In genomic region chr19:46741574-46741973, GRCm38 (mm10) we compare ENCODE assay signal across 21 mouse cellular contexts. TPM values are rescaled to one million over a fixed set of nuclear protein-coding genes. Genes with fewer than 3 reads are reported as not detected.
DNase-seq lines count a peak whose midpoint lies in the region; ATAC-seq lines count a peak whose summit lies in the region.
"Had no signal": no experiment of that assay in that cellular context is flagged by ENCODE, and none has a peak within 500 bp of the region (broad histone marks: within the 10 kb centered on the region; RNA-seq: fewer than 3 reads in every experiment).

No protein-coding gene starts in this region.

- H3K4me2 ChIP-seq in hindbrain, embryonic 11.5 days (replicated peaks; ENCODE audit: low read depth, low read length), result no peak overlapping the region
- H3K4me2 ChIP-seq in midbrain, embryonic 11.5 days, result no peak overlapping the region
- H3K4me2 ChIP-seq in midbrain, embryonic 16.5 days (ENCODE audit: low read length), result no peak overlapping the region
- H3K4me2 ChIP-seq: heart, embryonic 11.5 days; liver, embryonic 11.5 days; midbrain, embryonic 15.5 days; neural tube, embryonic 13.5 days; stomach, embryonic 15.5 days had no signal

- 0 out of 2 replicates have a peak overlapping the region, but pooled peaks have one; percentile 6 for H3K27ac ChIP-seq in hindbrain, embryonic 10.5 days
- no peak overlapping the region for H3K27ac ChIP-seq in hindbrain, embryonic 11.5 days (ENCODE audit: low read depth, low read length)
- no peak overlapping the region for H3K27ac ChIP-seq in midbrain, embryonic 11.5 days (ENCODE audit: low read depth, low read length)
- H3K27ac ChIP-seq in midbrain, embryonic 16.5 days (ENCODE audit: low read length), result no peak overlapping the region
- H3K27ac ChIP-seq: midbrain, embryonic 15.5 days; neural tube, embryonic 13.5 days; stomach, embryonic 15.5 days had no signal

- H3K4me1 ChIP-seq in hindbrain, embryonic 10.5 days (replicated peaks), result no peaks in the 10 kb centered on the region
- no peaks in the 10 kb centered on the region for H3K4me1 ChIP-seq in hindbrain, embryonic 11.5 days (replicated peaks; ENCODE audit: control insufficient read depth, insufficient read depth, low read length)
- no peaks in the 10 kb centered on the region for H3K4me1 ChIP-seq in midbrain, embryonic 11.5 days (ENCODE audit: control insufficient read depth, insufficient read depth, low read length)
- H3K4me1 ChIP-seq in midbrain, embryonic 16.5 days (ENCODE audit: control insufficient read depth, insufficient read depth, low read length), result peaks cover 9% of the 10 kb centered on the region; the same call in 1 of the 2 replicates
- H3K4me1 ChIP-seq: neural tube, embryonic 13.5 days; stomach, embryonic 15.5 days had no signal

- H3K9ac ChIP-seq in hindbrain, embryonic 11.5 days (ENCODE audit: low read depth, low read length), result no peak overlapping the region
- H3K9ac ChIP-seq in midbrain, embryonic 11.5 days (ENCODE audit: low read length), result no peak overlapping the region
- H3K9ac ChIP-seq in midbrain, embryonic 16.5 days (ENCODE audit: low read depth, low read length), result no peak overlapping the region
- H3K9ac ChIP-seq: midbrain, embryonic 15.5 days; neural tube, embryonic 13.5 days; stomach, embryonic 15.5 days had no signal

- peaks cover 10% of the 10 kb centered on the region; the same call in 1 of the 2 replicates for H3K36me3 ChIP-seq in hindbrain, embryonic 10.5 days
- H3K36me3 ChIP-seq in hindbrain, embryonic 11.5 days (ENCODE audit: control insufficient read depth, insufficient read depth, low read length), result no peaks in the 10 kb centered on the region
- H3K36me3 ChIP-seq in midbrain, embryonic 11.5 days (ENCODE audit: control insufficient read depth, insufficient read depth, low read length), result no peaks in the 10 kb centered on the region
- H3K36me3 ChIP-seq in midbrain, embryonic 16.5 days (ENCODE audit: control insufficient read depth, insufficient read depth, low read length), result no peaks in the 10 kb centered on the region
- H3K36me3 ChIP-seq: midbrain, embryonic 15.5 days; neural tube, embryonic 13.5 days; stomach, embryonic 15.5 days had no signal

- 45% methylated on average over 6 of the region's 6 CpGs for WGBS in hindbrain, embryonic 10.5 days
- WGBS in hindbrain, embryonic 11.5 days, result 45% methylated on average over 6 of the region's 6 CpGs
- 45% methylated on average over 6 of the region's 6 CpGs for WGBS in midbrain, embryonic 11.5 days
- 35% methylated on average over 6 of the region's 6 CpGs for WGBS in midbrain, embryonic 16.5 days

- DNase-seq in hindbrain, embryonic 10.5 days (ENCODE audit: low spot score), result no peak
- no peak for DNase-seq in hindbrain, embryonic 11.5 days (ENCODE audit: low spot score)
- peak; percentile 73 for DNase-seq in midbrain, embryonic 11.5 days (ENCODE audit: low spot score, missing footprints)
- DNase-seq in MN1 (ENCODE audit: low spot score), result peak; percentile 20
- no peak for DNase-seq in left cerebral cortex, adult 11 months (ENCODE audit: low spot score)
- DNase-seq: adrenal gland, postnatal 25 days; cerebellum, postnatal 36 days; gastrocnemius, postnatal 25 days; heart, postnatal 4 days; kidney, adult 11 months; lung, postnatal 36 days had no signal

- no peak overlapping the region for H3K4me3 ChIP-seq in hindbrain, embryonic 10.5 days
- no peak overlapping the region for H3K4me3 ChIP-seq in hindbrain, embryonic 11.5 days (ENCODE audit: low read depth, low read length)
- H3K4me3 ChIP-seq in midbrain, embryonic 11.5 days (ENCODE audit: low read depth, low read length), result no peak overlapping the region
- H3K4me3 ChIP-seq in midbrain, embryonic 16.5 days (ENCODE audit: low read depth, low read length), result no peak overlapping the region
- H3K4me3 ChIP-seq: midbrain, embryonic 15.5 days; neural tube, embryonic 13.5 days; stomach, embryonic 15.5 days had no signal

- H3K27me3 ChIP-seq in hindbrain, embryonic 10.5 days (ENCODE audit: insufficient read depth, poor library complexity, severe bottlenecking), result no peaks in the 10 kb centered on the region
- no peaks in the 10 kb centered on the region for H3K27me3 ChIP-seq in hindbrain, embryonic 11.5 days (ENCODE audit: control insufficient read depth, insufficient read depth, low read length)
- H3K27me3 ChIP-seq in midbrain, embryonic 11.5 days (ENCODE audit: control insufficient read depth, insufficient read depth, low read length), result no peaks in the 10 kb centered on the region
- H3K27me3 ChIP-seq in midbrain, embryonic 16.5 days (ENCODE audit: control insufficient read depth, insufficient read depth, low read depth, low read length), result no peaks in the 10 kb centered on the region
- H3K27me3 ChIP-seq: midbrain, embryonic 15.5 days; neural tube, embryonic 13.5 days; stomach, embryonic 15.5 days had no signal

- ATAC-seq in hindbrain, embryonic 11.5 days (ENCODE audit: low FRiP score), result no peak
- ATAC-seq in midbrain, embryonic 11.5 days (ENCODE audit: low FRiP score), result no peak
- no peak for ATAC-seq in midbrain, embryonic 16.5 days
- ATAC-seq in megakaryocyte-erythroid progenitor cell, adult 5-6 weeks (replicated peaks; ENCODE audit: low FRiP score, low TSS enrichment, poor library complexity, severe bottlenecking), result peak; percentile 64; the same call in 1 of the 2 replicates
- ATAC-seq in monocyte, adult 5-6 weeks (replicated peaks; ENCODE audit: insufficient number of reproducible peaks, low FRiP score, low TSS enrichment, poor library complexity, severe bottlenecking), result no peak
- ATAC-seq: CD4-positive, CD25-positive, alpha-beta regulatory T cell, adult 4 months; forebrain, embryonic 14.5 days; midbrain, embryonic 15.5 days had no signal

- H3K9me3 ChIP-seq in hindbrain, embryonic 10.5 days, result no peaks in the 10 kb centered on the region
- H3K9me3 ChIP-seq in hindbrain, embryonic 11.5 days (ENCODE audit: control insufficient read depth, low read length), result no peaks in the 10 kb centered on the region
- H3K9me3 ChIP-seq in midbrain, embryonic 11.5 days (ENCODE audit: control insufficient read depth, low read length), result no peaks in the 10 kb centered on the region
- H3K9me3 ChIP-seq in midbrain, embryonic 16.5 days (replicated peaks; ENCODE audit: control insufficient read depth, low read length, poor library complexity, severe bottlenecking), result no peaks in the 10 kb centered on the region
- H3K9me3 ChIP-seq: midbrain, embryonic 15.5 days; neural tube, embryonic 13.5 days; stomach, embryonic 15.5 days had no signal

RNA-seq across cellular contexts. Expression of gene Cnnm2, which starts 19.8 kb away (rescaled TPM):
- polyA plus RNA-seq in hindbrain, embryonic 10.5 days (2016; fragmentation: Nextera tagmentation; extraction: Ambion mirVana), result 2.7 and 4.0 TPM in 2 replicates
- polyA plus RNA-seq in hindbrain, embryonic 11.5 days (2014; fragmentation: Nextera tagmentation; extraction: Ambion mirVana), result 3.7 and 4.6 TPM in 2 replicates
- polyA plus RNA-seq in midbrain, embryonic 11.5 days (2014; fragmentation: Nextera tagmentation; extraction: Ambion mirVana), result 4.5 and 4.9 TPM in 2 replicates
- polyA plus RNA-seq in midbrain, embryonic 16.5 days (2015; fragmentation: Nextera tagmentation; extraction: Ambion mirVana), result 6.8 and 7.0 TPM in 2 replicates
- total RNA-seq in megakaryocyte-erythroid progenitor cell, adult 5-6 weeks (2014; fragmentation: Nextera tagmentation), result 20.3 and 22.0 TPM in 2 replicates
- total RNA-seq in megakaryocyte-erythroid progenitor cell, adult 5-6 weeks (2017), result 7.0 and 13.6 TPM in 2 replicates
- total RNA-seq in monocyte, adult 5-6 weeks (2017), result 2.6 to 10.0 TPM (median 5.9 TPM) in 3 replicates

RNA-seq across cellular contexts. Expression of gene As3mt, which starts 34.3 kb away (rescaled TPM):
- 27.3 and 30.3 TPM in 2 replicates for polyA plus RNA-seq in hindbrain, embryonic 10.5 days (2016; fragmentation: Nextera tagmentation; extraction: Ambion mirVana)
- polyA plus RNA-seq in hindbrain, embryonic 11.5 days (2014; fragmentation: Nextera tagmentation; extraction: Ambion mirVana), result 30.2 and 31.6 TPM in 2 replicates
- polyA plus RNA-seq in midbrain, embryonic 11.5 days (2014; fragmentation: Nextera tagmentation; extraction: Ambion mirVana), result 33.8 and 37.6 TPM in 2 replicates
- 35.6 and 38.1 TPM in 2 replicates for polyA plus RNA-seq in midbrain, embryonic 16.5 days (2015; fragmentation: Nextera tagmentation; extraction: Ambion mirVana)
- 6.5 and 6.6 TPM in 2 replicates for total RNA-seq in megakaryocyte-erythroid progenitor cell, adult 5-6 weeks (2014; fragmentation: Nextera tagmentation)
- 1.6 and 16.2 TPM in 2 replicates for total RNA-seq in megakaryocyte-erythroid progenitor cell, adult 5-6 weeks (2017)
- total RNA-seq in monocyte, adult 5-6 weeks (2017), result 43.3 to 130 TPM (median 45.7 TPM) in 3 replicates

RNA-seq across cellular contexts. Expression of gene Borcs7, which starts 51.9 kb away (rescaled TPM):
- polyA plus RNA-seq in hindbrain, embryonic 10.5 days (2016; fragmentation: Nextera tagmentation; extraction: Ambion mirVana), result 14.4 and 15.7 TPM in 2 replicates
- 14.2 and 14.9 TPM in 2 replicates for polyA plus RNA-seq in hindbrain, embryonic 11.5 days (2014; fragmentation: Nextera tagmentation; extraction: Ambion mirVana)
- 15.3 and 16.2 TPM in 2 replicates for polyA plus RNA-seq in midbrain, embryonic 11.5 days (2014; fragmentation: Nextera tagmentation; extraction: Ambion mirVana)
- polyA plus RNA-seq in midbrain, embryonic 16.5 days (2015; fragmentation: Nextera tagmentation; extraction: Ambion mirVana), result 24.6 and 27.6 TPM in 2 replicates
- 11.3 TPM in 2 replicates for total RNA-seq in megakaryocyte-erythroid progenitor cell, adult 5-6 weeks (2014; fragmentation: Nextera tagmentation)
- 3.5 and 4.3 TPM in 2 replicates for total RNA-seq in megakaryocyte-erythroid progenitor cell, adult 5-6 weeks (2017)
- 10.0 to 20.7 TPM (median 12.4 TPM) in 3 replicates for total RNA-seq in monocyte, adult 5-6 weeks (2017)

Comparison
In these comparisons a context has a peak if more than half of its experiments do, and no peak if none do; other contexts are left out.
1. DNase-seq: peak in midbrain, embryonic 11.5 days (single experiment) and MN1 (single experiment); none in hindbrain, embryonic 10.5 days (single experiment), hindbrain, embryonic 11.5 days (single experiment) and left cerebral cortex, adult 11 months (single experiment).